Mouse (Mus musculus): ENCODE measurements around the gene Aqp2.

Gene Aqp2

DNA sequence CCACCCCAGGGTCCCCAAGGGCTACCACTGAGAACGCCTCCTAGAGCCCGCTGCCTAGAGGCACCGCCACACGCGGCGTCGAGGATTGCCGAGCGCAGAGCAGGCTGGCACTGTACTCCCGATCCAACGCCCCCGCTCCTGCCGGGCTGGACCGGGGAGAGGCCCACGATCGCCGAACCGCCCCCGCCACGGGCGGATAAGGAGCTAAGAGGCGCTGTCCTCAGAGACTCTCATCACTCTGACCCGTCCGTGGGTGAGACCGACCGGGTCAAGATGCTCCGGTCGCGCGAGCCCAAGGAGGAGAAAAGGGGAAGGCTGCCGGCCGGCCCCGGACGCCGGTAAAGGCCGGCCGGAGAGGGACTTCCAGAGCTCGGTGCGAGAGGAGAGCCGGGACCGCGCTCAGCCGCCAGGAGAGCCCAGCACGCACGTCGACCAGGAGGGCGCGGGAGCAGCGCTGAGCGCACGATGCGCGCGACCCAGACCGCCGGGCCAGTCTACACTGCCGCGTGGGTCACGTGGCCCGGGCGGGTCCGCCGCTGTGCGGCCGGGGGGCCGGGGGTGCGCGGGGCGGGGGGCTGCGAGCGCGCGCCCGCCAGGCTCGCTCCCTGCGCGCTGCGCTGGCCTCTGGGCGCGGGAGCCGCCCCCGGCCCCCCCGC, 11.7 kb downstream of the Aqp2 start, which contains the start of gene Aqp5:
Gene Aqp5 (plus strand): TSS at position 354 of the 656 bp plus-strand sequence.
- DNase-seq (ENCODE audit: low spot score) = no peak

GRCm38 (mm10) chr15:99592177-99592576, 13.3 kb downstream of the Aqp2 start:
- DNase-seq (ENCODE audit: low spot score) = peak; percentile 72

DNA sequence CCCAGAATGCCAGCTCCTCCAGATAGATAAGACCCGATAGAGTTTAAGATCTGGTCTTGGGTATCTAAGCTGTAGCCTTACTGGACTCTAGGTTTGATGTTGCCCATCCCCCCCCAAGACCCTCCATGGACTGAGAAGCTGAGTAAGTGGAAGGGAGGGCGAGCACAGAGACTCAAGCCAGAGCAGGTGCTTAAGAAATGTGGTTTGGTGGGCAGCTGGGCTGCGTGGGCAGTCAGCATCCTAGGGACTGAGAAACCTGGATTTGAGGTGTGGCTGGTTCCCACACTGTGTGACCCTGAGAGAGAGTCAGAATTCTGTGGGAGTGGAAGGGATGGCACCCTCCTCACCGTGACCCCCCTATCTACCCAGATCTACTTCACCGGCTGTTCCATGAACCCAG, 14.0 kb downstream of the Aqp2 start:
- no peak for DNase-seq (ENCODE audit: low spot score)

GRCm38 (mm10) chr15:99594951-99595350, 16.1 kb downstream of the Aqp2 start:
- peak; percentile 82 for DNase-seq (ENCODE audit: low spot score)

DNA sequence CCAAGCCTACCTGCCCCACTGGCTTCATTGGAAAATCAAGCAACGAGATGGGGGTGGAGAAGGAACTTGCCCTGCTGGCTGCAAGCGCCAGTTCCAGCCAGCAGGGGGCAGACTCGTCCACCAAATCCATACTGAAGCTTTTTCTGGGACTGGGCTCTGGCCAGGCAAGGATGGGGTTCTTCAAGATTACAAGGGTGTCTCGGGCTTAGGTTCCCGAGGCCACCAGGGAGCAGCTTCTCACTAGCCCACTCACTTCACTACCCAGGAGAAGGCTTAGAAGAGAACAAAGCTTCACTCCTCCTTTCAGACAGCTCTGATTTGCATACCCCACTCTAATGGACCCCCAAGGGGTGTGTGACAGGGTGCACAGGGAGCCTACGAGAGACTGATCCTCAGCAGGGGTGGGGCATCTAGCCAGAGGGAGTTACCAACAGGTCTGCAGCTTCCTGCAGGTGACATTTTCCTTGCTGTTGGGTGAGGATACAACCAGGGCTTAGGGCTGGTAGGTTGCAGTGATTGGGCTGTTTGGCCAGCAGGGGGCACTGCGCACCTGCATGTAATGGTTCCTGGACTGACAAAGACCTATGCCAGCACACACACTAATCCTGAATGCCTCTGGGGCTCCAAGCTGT, 17.3 kb downstream of the Aqp2 start:
- peak; percentile 84 for DNase-seq (ENCODE audit: low spot score)

GRCm38 (mm10) chr15:99596841-99597240, 18.0 kb downstream of the Aqp2 start:
- no peak for DNase-seq (ENCODE audit: low spot score)

DNA sequence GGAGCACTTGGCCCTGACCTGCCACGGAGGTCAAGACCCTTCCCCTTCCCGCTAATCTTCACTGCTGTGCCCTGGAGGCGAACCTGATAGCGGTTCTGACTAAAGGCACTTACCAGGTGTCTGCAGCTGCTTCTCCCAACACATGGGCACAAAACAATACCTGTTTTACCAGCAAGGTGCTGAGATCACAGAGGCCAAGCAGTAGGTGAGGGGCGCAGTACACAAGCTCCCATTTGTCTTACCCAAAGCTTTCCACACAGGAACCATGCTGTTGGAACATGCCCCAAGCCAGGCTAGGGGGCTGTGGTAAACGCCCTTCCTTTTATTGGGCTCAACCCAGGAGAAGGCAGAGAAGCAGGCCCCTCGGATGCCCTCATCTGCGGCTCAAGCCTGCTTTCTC, 18.7 kb downstream of the Aqp2 start:
- DNase-seq (ENCODE audit: low spot score) = no peak

DNA sequence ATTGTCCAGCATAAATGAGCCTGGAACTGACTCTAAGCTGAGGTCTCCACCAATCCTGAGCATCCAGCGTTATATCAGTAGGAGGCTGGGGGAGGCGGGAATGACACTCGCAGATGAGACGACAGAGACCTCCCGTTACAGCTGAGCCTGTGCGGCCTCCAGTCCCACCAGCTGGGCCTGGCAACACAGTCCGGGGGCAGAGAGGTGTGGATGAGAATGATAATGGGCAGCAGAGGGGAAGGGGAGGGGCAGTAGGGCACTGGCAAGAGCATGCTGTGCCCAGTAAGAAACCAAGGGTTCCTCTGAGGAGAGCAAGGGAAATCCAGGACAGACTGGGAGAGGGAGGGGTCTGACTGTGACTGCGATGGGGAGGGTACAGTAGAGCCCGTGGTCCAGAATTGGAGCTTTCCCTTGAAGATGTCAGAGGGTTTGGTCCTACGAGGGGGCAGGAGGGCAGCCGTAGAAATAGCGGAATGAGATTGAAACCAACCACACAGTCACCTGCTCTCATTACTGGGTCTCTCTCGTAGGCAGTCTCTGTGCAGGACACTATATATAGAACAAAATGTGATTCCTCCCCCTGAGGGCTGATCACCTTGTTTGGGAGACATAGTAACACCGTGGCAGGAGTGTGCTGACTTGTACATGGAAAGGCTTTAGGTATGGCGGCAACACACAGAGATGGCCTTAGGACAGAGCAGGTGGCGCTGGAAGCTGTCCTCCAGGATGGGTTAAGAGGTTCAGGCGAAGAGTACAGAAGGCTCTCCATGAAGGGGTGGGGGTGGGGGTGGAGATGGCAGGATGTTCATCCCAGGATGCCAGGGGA, 20.6 kb downstream of the Aqp2 start:
- no peak for DNase-seq (ENCODE audit: low spot score)

- DNase-seq (ENCODE audit: low spot score) = no peak
These were observed 22.3 kb downstream of the Aqp2 start, which contains the start of gene Aqp6 for GRCm38 (mm10) chr15:99600986-99601822. Gene Aqp6 (plus strand): TSS chr15:99601400.

- no peak for DNase-seq (ENCODE audit: low spot score)
These were observed 22.9 kb downstream of the Aqp2 start for GRCm38 (mm10) chr15:99601823-99602120.

GRCm38 (mm10) chr15:99602206-99602820, 23.5 kb downstream of the Aqp2 start:
- no peak for DNase-seq (ENCODE audit: low spot score)

DNA sequence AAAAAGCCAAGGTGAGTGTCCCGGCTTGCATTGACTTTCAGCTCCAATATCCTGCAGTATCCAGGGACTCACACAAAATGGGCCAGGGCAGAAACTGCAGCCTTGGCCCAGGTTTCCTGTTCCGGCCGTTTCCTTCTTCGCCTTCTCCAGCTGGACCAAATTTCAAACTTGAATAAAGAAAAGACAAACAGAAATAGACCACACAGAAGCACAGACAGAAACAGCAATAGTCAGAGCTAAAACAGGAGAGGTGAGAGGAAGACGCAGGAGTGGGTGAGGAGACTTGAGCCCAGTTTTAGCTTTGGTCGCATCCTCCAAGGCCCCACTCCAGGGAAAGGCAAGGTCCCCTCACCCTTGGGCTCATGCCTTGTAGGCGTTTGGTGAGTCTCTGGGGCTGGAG, 24.4 kb downstream of the Aqp2 start:
- no peak for DNase-seq (ENCODE audit: low spot score)

GRCm38 (mm10) chr15:99605595-99605994, 26.7 kb downstream of the Aqp2 start:
- DNase-seq (ENCODE audit: low spot score) = no peak

- no peak for DNase-seq (ENCODE audit: low spot score)
These were observed 27.7 kb downstream of the Aqp2 start for GRCm38 (mm10) chr15:99606515-99606914.

- no peak for DNase-seq (ENCODE audit: low spot score)
These were observed 28.7 kb downstream of the Aqp2 start for GRCm38 (mm10) chr15:99607388-99608113.

GRCm38 (mm10) chr15:99608382-99609125, 29.7 kb downstream of the Aqp2 start:
- DNase-seq (ENCODE audit: low spot score) = no peak

- DNase-seq (ENCODE audit: low spot score) = no peak
These were observed 32.7 kb downstream of the Aqp2 start for GRCm38 (mm10) chr15:99611563-99611962.

- no peak for DNase-seq (ENCODE audit: low spot score)
These were observed 35.4 kb downstream of the Aqp2 start for GRCm38 (mm10) chr15:99614273-99614672.

- no peak for DNase-seq (ENCODE audit: low spot score)
These were observed 35.9 kb downstream of the Aqp2 start for GRCm38 (mm10) chr15:99614753-99615152.

GRCm38 (mm10) chr15:99615246-99615645, 36.4 kb downstream of the Aqp2 start:
- DNase-seq (ENCODE audit: low spot score) = peak; percentile 48

Data from lung, postnatal 25 days (tissue).